Mouse (Mus musculus) intestine, embryonic 15.5 days (tissue): ENCODE measurements around the gene Prss44. TPM values are rescaled to one million over a fixed set of nuclear protein-coding genes. Genes with fewer than 3 reads are reported as not detected.
"Not testable (repeated sequence)": the region's sequence is repeated elsewhere in the genome, so short reads cannot be mapped to it uniquely, and the experiment has no call there.

Source experiments
- ATAC-seq: fragments of 200-750 bp; cut with Nextera tagmentation; 2 replicates; pipeline ENCODE4 v1.8.0; 2017; ENCODE audit warnings: moderate TSS enrichment, moderate library complexity
- H3K27ac ChIP-seq: fragments of 300-500 bp; sonication (generic); 2 replicates; pipeline ENCODE4 v1.5.1; 2015; ENCODE audit warnings: mild to moderate bottlenecking, inconsistent platforms
- H3K27me3 ChIP-seq: fragments of 300-500 bp; sonication (generic); replicated peaks from 2 replicates; pipeline ENCODE4 v1.6.1; 2015; ENCODE audit warnings: inconsistent platforms
- H3K36me3 ChIP-seq: fragments of 300-500 bp; sonication (generic); 2 replicates; pipeline ENCODE4 v1.6.1; 2015; ENCODE audit warnings: inconsistent platforms
- H3K4me1 ChIP-seq: fragments of 300-500 bp; sonication (generic); replicated peaks from 2 replicates; pipeline ENCODE4 v1.6.1; 2015; ENCODE audit warnings: inconsistent platforms
- H3K4me2 ChIP-seq: fragments of 300-500 bp; sonication (generic); replicated peaks from 2 replicates; pipeline ENCODE4 v1.6.1; 2015; ENCODE audit warnings: mild to moderate bottlenecking, inconsistent platforms
- H3K4me3 ChIP-seq: fragments of 300-500 bp; sonication (generic); replicated peaks from 2 replicates; pipeline ENCODE4 v1.5.1; 2015; ENCODE audit warnings: inconsistent platforms
- H3K9ac ChIP-seq: fragments of 300-500 bp; sonication (generic); 2 replicates; pipeline ENCODE4 v1.6.1; 2015; ENCODE audit warnings: inconsistent platforms
- H3K9me3 ChIP-seq: fragments of 300-500 bp; sonication (generic); 2 replicates; pipeline ENCODE4 v1.6.1; 2016; ENCODE audit warnings: inconsistent platforms
- WGBS: fragments of 180-500 bp; shearing (Covaris S2); methylation state at CpG from one replicate; pipeline ENCODE4 v1.1.7; 2015; 5-methylcytosine and 5-hydroxymethylcytosine counted together
- polyA plus RNA-seq: library from polyadenylated mRNA; unstranded; fragments of >200 nt; fragmentation: Nextera tagmentation; extraction: Ambion mirVana; gene quantifications from 2 replicates; pipeline ENCODE4 v1.2.1, GENCODE M21; 2015

Prss44 gene
- polyA plus RNA-seq, 1 experiment from 2014 or later, result not detected

GRCm38 (mm10) chr9:110790462-110790861, 23.3 kb upstream of the Prss44 start:
- ATAC-seq, result no peak
- H3K4me2 ChIP-seq, result no peak overlapping the region
- no peaks in the 10 kb centered on the region for H3K27me3 ChIP-seq
- no peak overlapping the region for H3K4me3 ChIP-seq
- H3K4me1 ChIP-seq, result no peaks in the 10 kb centered on the region
- 66% methylated on average over 4 of the region's 4 CpGs for WGBS
- H3K36me3 ChIP-seq, result no peaks in the 10 kb centered on the region
- no peaks in the 10 kb centered on the region for H3K9me3 ChIP-seq
- H3K9ac ChIP-seq, result no peak overlapping the region
- no peak overlapping the region for H3K27ac ChIP-seq

GRCm38 (mm10) chr9:110797013-110797412, 16.8 kb upstream of the Prss44 start:
- 83% methylated on average over 10 of the region's 10 CpGs for WGBS
- Histone ChIP-seq H3K27me3 (no peaks in the 10 kb centered on the region), H3K4me1 (no peaks in the 10 kb centered on the region), H3K4me3 (no peak overlapping the region), H3K27ac (no peak overlapping the region), H3K9me3 (no peaks in the 10 kb centered on the region), H3K4me2 (no peak overlapping the region), H3K36me3 (no peaks in the 10 kb centered on the region), H3K9ac (no peak overlapping the region)
- ATAC-seq, result no peak

GRCm38 (mm10) chr9:110797866-110798265, 15.9 kb upstream of the Prss44 start, which contains the start of gene Prss42:
Prss42 (plus strand) TSS chr9:110798166.
- no peak within 1 kb of the TSS for H3K9ac ChIP-seq
- no peaks in the 10 kb centered on the region for H3K9me3 ChIP-seq
- no peaks in the 10 kb centered on the region for H3K27me3 ChIP-seq
- H3K27ac ChIP-seq, result no peak within 1 kb of the TSS
- no peak within 1 kb of the TSS for H3K4me3 ChIP-seq
- H3K4me2 ChIP-seq, result no peak within 1 kb of the TSS
- H3K4me1 ChIP-seq, result no peaks in the 10 kb centered on the region
- WGBS, result 93% methylated on average over 14 of the region's 14 CpGs
- ATAC-seq, result no peak
- H3K36me3 ChIP-seq, result no peaks in the 10 kb centered on the region

GRCm38 (mm10) chr9:110800834-110801479, 12.8 kb upstream of the Prss44 start:
- no peak for ATAC-seq
- Histone ChIP-seq H3K9ac (no peak overlapping the region), H3K4me3 (no peak overlapping the region), H3K9me3 (no peaks in the 10 kb centered on the region), H3K27ac (no peak overlapping the region), H3K4me2 (no peak overlapping the region), H3K4me1 (no peaks in the 10 kb centered on the region), H3K36me3 (no peaks in the 10 kb centered on the region), H3K27me3 (no peaks in the 10 kb centered on the region)
- WGBS, result 88% methylated on average over 8 of the region's 8 CpGs

- H3K27me3 ChIP-seq, result no peaks in the 10 kb centered on the region
- H3K4me2 ChIP-seq, result no peak overlapping the region
- no peak overlapping the region for H3K4me3 ChIP-seq
- no peak overlapping the region for H3K9ac ChIP-seq
- no peak for ATAC-seq
- WGBS, result 58% methylated on average over 4 of the region's 4 CpGs
- no peak overlapping the region for H3K27ac ChIP-seq
- H3K9me3 ChIP-seq, result no peaks in the 10 kb centered on the region
- no peaks in the 10 kb centered on the region for H3K36me3 ChIP-seq
- no peaks in the 10 kb centered on the region for H3K4me1 ChIP-seq
Measured at GRCm38 (mm10) chr9:110803294-110803693, 10.5 kb upstream of the Prss44 start.

- Histone ChIP-seq H3K9me3 (no peaks in the 10 kb centered on the region), H3K9ac (no peak overlapping the region), H3K4me1 (no peaks in the 10 kb centered on the region), H3K27me3 (no peaks in the 10 kb centered on the region), H3K36me3 (no peaks in the 10 kb centered on the region), H3K27ac (no peak overlapping the region), H3K4me3 (no peak overlapping the region), H3K4me2 (no peak overlapping the region)
- no peak for ATAC-seq
- 72% methylated on average over 4 of the region's 4 CpGs for WGBS
Measured at GRCm38 (mm10) chr9:110810051-110810450, 3.7 kb upstream of the Prss44 start.

GRCm38 (mm10) chr9:110820546-110820945, 6.8 kb downstream of the Prss44 start:
- H3K4me1 ChIP-seq, H3K36me3 ChIP-seq, H3K4me2 ChIP-seq, H3K27me3 ChIP-seq, H3K4me3 ChIP-seq, ATAC-seq, H3K9ac ChIP-seq, H3K27ac ChIP-seq, H3K9me3 ChIP-seq: not testable (repeated sequence)

GRCm38 (mm10) chr9:110821436-110821835, 7.6 kb downstream of the Prss44 start:
- H3K9ac ChIP-seq, result no peak overlapping the region
- no peaks in the 10 kb centered on the region for H3K9me3 ChIP-seq
- no peak overlapping the region for H3K27ac ChIP-seq
- WGBS, result 65% methylated on average over 7 of the region's 7 CpGs
- H3K4me2 ChIP-seq, result no peak overlapping the region
- H3K4me3 ChIP-seq, result no peak overlapping the region
- no peaks in the 10 kb centered on the region for H3K27me3 ChIP-seq
- no peaks in the 10 kb centered on the region for H3K4me1 ChIP-seq
- H3K36me3 ChIP-seq, result no peaks in the 10 kb centered on the region
- no peak for ATAC-seq

GRCm38 (mm10) chr9:110825426-110825825, 11.6 kb downstream of the Prss44 start:
- H3K9ac ChIP-seq, result no peak overlapping the region
- ATAC-seq, result no peak
- no peaks in the 10 kb centered on the region for H3K9me3 ChIP-seq
- WGBS, result 78% methylated on average over 4 of the region's 4 CpGs
- no peak overlapping the region for H3K4me3 ChIP-seq
- H3K4me2 ChIP-seq, result no peak overlapping the region
- no peak overlapping the region for H3K27ac ChIP-seq
- no peaks in the 10 kb centered on the region for H3K36me3 ChIP-seq
- H3K4me1 ChIP-seq, result no peaks in the 10 kb centered on the region
- no peaks in the 10 kb centered on the region for H3K27me3 ChIP-seq

GRCm38 (mm10) chr9:110825832-110826231, 12.0 kb downstream of the Prss44 start:
- Histone ChIP-seq H3K4me1 (no peaks in the 10 kb centered on the region), H3K36me3 (no peaks in the 10 kb centered on the region), H3K4me2 (no peak overlapping the region), H3K27ac (no peak overlapping the region), H3K9ac (no peak overlapping the region), H3K27me3 (no peaks in the 10 kb centered on the region), H3K4me3 (no peak overlapping the region), H3K9me3 (no peaks in the 10 kb centered on the region)
- ATAC-seq, result no peak
- WGBS, result 75% methylated on average over 7 of the region's 7 CpGs

GRCm38 (mm10) chr9:110826390-110826789, 12.6 kb downstream of the Prss44 start, which contains the start of gene Prss43:
Prss43 (plus strand) TSS chr9:110826690.
- H3K9me3 ChIP-seq, result no peaks in the 10 kb centered on the region
- H3K36me3 ChIP-seq, result no peaks in the 10 kb centered on the region
- H3K4me2 ChIP-seq, result no peak within 1 kb of the TSS
- no peak for ATAC-seq
- no peaks in the 10 kb centered on the region for H3K27me3 ChIP-seq
- 76% methylated on average over 3 of the region's 3 CpGs for WGBS
- no peak within 1 kb of the TSS for H3K9ac ChIP-seq
- H3K4me1 ChIP-seq, result no peaks in the 10 kb centered on the region
- H3K27ac ChIP-seq, result no peak within 1 kb of the TSS
- H3K4me3 ChIP-seq, result no peak within 1 kb of the TSS

- Histone ChIP-seq H3K27me3 (no peaks in the 10 kb centered on the region), H3K4me3 (no peak overlapping the region), H3K27ac (no peak overlapping the region), H3K9ac (no peak overlapping the region), H3K9me3 (no peaks in the 10 kb centered on the region), H3K36me3 (no peaks in the 10 kb centered on the region), H3K4me2 (no peak overlapping the region), H3K4me1 (no peaks in the 10 kb centered on the region)
- no peak for ATAC-seq
- WGBS, result 71% methylated on average over 5 of the region's 5 CpGs
Measured at GRCm38 (mm10) chr9:110833021-110833420, 19.2 kb downstream of the Prss44 start.

GRCm38 (mm10) chr9:110834411-110834810, 20.6 kb downstream of the Prss44 start, which contains the start of gene Prss45:
Prss45 (plus strand) TSS chr9:110834588.
- no peaks in the 10 kb centered on the region for H3K27me3 ChIP-seq
- H3K36me3 ChIP-seq, result no peaks in the 10 kb centered on the region
- no peaks in the 10 kb centered on the region for H3K9me3 ChIP-seq
- no peak for ATAC-seq
- 0 out of 2 replicates have a peak within 1 kb of the TSS, but pooled peaks have one; percentile 9 for H3K4me2 ChIP-seq
- no peak within 1 kb of the TSS for H3K4me3 ChIP-seq
- no peak within 1 kb of the TSS for H3K9ac ChIP-seq
- H3K27ac ChIP-seq, result no peak within 1 kb of the TSS
- WGBS, result 84% methylated on average over 19 of the region's 19 CpGs
- H3K4me1 ChIP-seq, result no peaks in the 10 kb centered on the region
